Mouse (Mus musculus): ENCODE measurements around the gene Cip2a.

DNA sequence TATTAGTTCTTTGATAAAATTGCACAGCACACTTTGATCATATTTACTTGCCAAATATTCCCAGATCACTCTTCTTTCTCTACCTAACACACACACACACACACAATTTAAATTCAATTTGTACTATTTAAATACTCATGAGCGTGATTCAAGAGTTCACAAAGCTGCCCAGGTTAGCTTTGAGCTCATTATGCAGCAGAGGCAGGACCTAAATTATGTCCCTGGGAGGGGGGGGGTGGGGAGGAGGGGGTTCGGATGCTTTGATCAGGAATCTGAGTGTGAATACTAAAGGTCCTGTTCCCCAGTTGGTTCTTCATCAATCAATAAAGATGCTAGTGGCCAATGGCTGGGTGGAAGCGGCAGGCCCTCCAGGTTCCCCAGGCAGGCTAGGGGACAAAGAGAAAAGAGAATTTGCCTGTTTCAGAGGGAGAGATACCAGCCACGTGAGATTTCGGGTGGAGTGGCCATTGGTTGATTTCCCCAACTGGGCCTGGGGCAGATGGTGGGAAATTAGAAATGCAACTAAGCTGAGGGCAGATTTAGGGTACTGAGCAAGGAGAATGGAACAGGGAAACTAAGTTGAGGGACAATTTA, 8.9 kb upstream of the Cip2a start:
- no peak for TF ChIP-seq CTCF (IDR thresholded peaks at IDR 0.05; ENCODE audit: low read depth)
- TF ChIP-seq EP300 (optimal IDR thresholded peaks at IDR 0.05), result no peak
